Mouse (Mus musculus) cortical plate, adult 2 months (tissue): Measurements from ENCODE around the gene Ctbp2. TPM values are rescaled to one million over a fixed set of nuclear protein-coding genes. Genes with fewer than 3 reads are reported as not detected.

ENCODE experiments used
- H3K27ac ChIP-seq: fragments of 200-500 bp; 2 replicates; pipeline ENCODE4 v1.5.1; 2012; ENCODE audit warnings: low read length, control low read depth, inconsistent platforms; ENCODE audit not compliant: insufficient read depth
- H3K4me1 ChIP-seq: fragments of 200-500 bp; 2 replicates; pipeline ENCODE4 v1.6.1; 2011; ENCODE audit warnings: low read length; ENCODE audit not compliant: control insufficient read depth, insufficient read depth
- H3K4me3 ChIP-seq: fragments of 200-500 bp; 2 replicates; pipeline ENCODE4 v1.5.1; 2011; ENCODE audit warnings: mild to moderate bottlenecking, low read length, control low read depth; ENCODE audit not compliant: insufficient read depth
- CTCF ChIP-seq: fragments of 200-500 bp; IDR thresholded peaks from 2 replicates; pipeline ENCODE4 v1.5.1; 2011; ENCODE audit warnings: mild to moderate bottlenecking, control low read depth, low read length; ENCODE audit not compliant: insufficient read depth; ENCODE audit errors: extremely low read depth
- POLR2A ChIP-seq: fragments of 200-500 bp; IDR thresholded peaks from 2 replicates; pipeline ENCODE4 v1.6.1; 2011; ENCODE audit warnings: mild to moderate bottlenecking, low read length, control low read depth; ENCODE audit not compliant: insufficient read depth; ENCODE audit errors: extremely low read depth
- polyA plus RNA-seq: library from polyadenylated mRNA; depleted of rRNA; stranded (reverse); fragments of >200 nt; gene quantifications from 2 replicates; pipeline ENCODE4 v1.2.3, GENCODE M21; 2012; rRNA removed

Gene Ctbp2
- polyA plus RNA-seq, 1 experiment: 26.6 TPM

- H3K27ac ChIP-seq: no peak overlapping the region
- no peak for TF ChIP-seq POLR2A
- no peak for TF ChIP-seq CTCF
- H3K4me1 ChIP-seq: peaks cover 2% of the 10 kb centered on the region; the same call in 1 of the 2 replicates
- no peak overlapping the region for H3K4me3 ChIP-seq
Observed at GRCm38 (mm10) chr7:132977981-132978380, 146.2 kb downstream of the Ctbp2 start.

- Histone ChIP-seq H3K4me3 (no peak overlapping the region), H3K4me1 (no peaks in the 10 kb centered on the region), H3K27ac (no peak overlapping the region)
- no peak for TF ChIP-seq CTCF
- TF ChIP-seq POLR2A: no peak
Observed at GRCm38 (mm10) chr7:132976079-132976478, 148.1 kb downstream of the Ctbp2 start.

- TF ChIP-seq CTCF (no peak), POLR2A (no peak)
- no peak overlapping the region for H3K27ac ChIP-seq
- no peaks in the 10 kb centered on the region for H3K4me1 ChIP-seq
- no peak overlapping the region for H3K4me3 ChIP-seq
Observed at GRCm38 (mm10) chr7:132972079-132972478, 152.1 kb downstream of the Ctbp2 start.

GRCm38 (mm10) chr7:132965707-132966106 is 158.4 kb downstream of the Ctbp2 start:
- no peaks in the 10 kb centered on the region; the same call in 1 of the 2 replicates for H3K4me1 ChIP-seq
- H3K27ac ChIP-seq: no peak overlapping the region
- TF ChIP-seq CTCF (no peak), POLR2A (no peak)
- H3K4me3 ChIP-seq: no peak overlapping the region

- TF ChIP-seq CTCF (no peak), POLR2A (no peak)
- Histone ChIP-seq H3K4me1 (no peaks in the 10 kb centered on the region; the same call in 1 of the 2 replicates), H3K27ac (no peak overlapping the region), H3K4me3 (no peak overlapping the region)
Observed at GRCm38 (mm10) chr7:132964395-132964794, 159.8 kb downstream of the Ctbp2 start.

GRCm38 (mm10) chr7:132950613-132951012 is 173.5 kb downstream of the Ctbp2 start:
- no peak for TF ChIP-seq POLR2A
- TF ChIP-seq CTCF: no peak
- Histone ChIP-seq H3K27ac (no peak overlapping the region), H3K4me3 (no peak overlapping the region), H3K4me1 (peaks cover 2% of the 10 kb centered on the region)

- Histone ChIP-seq H3K27ac (no peak overlapping the region), H3K4me1 (peaks cover 2% of the 10 kb centered on the region; the same call in 1 of the 2 replicates), H3K4me3 (no peak overlapping the region)
- TF ChIP-seq CTCF (no peak), POLR2A (no peak)
Observed at GRCm38 (mm10) chr7:132949968-132950367, 174.2 kb downstream of the Ctbp2 start.

GRCm38 (mm10) chr7:132940569-132940968 is 183.6 kb downstream of the Ctbp2 start:
- TF ChIP-seq POLR2A: no peak
- TF ChIP-seq CTCF: no peak
- no peak overlapping the region for H3K27ac ChIP-seq
- no peak overlapping the region for H3K4me3 ChIP-seq
- H3K4me1 ChIP-seq: no peaks in the 10 kb centered on the region

GRCm38 (mm10) chr7:132939118-132939517 is 185.0 kb downstream of the Ctbp2 start:
- Histone ChIP-seq H3K27ac (no peak overlapping the region), H3K4me3 (no peak overlapping the region), H3K4me1 (no peaks in the 10 kb centered on the region)
- no peak for TF ChIP-seq POLR2A
- TF ChIP-seq CTCF: no peak

Other genes with a start within 250 kb of the Ctbp2 start
- 27.1 and 29.4 TPM in 2 replicates for gene Zranb1, start 193.2 kb downstream of the Ctbp2 start, polyA plus RNA-seq
- 44.2 and 50.4 TPM in 2 replicates for gene Fgfr2, start 1.0 kb downstream of the Ctbp2 start, polyA plus RNA-seq